Mouse (Mus musculus): ENCODE measurements at regions not wholly inside any gene's neighbourhood (a gene's known extent, or its start where the extent isn't known, plus 50 kb on each side); places are given as distances from the start of the nearest gene placed in this dataset.

- TF ChIP-seq POLR2A (IDR thresholded peaks at IDR 0.05; ENCODE audit: control insufficient read depth, extremely low read depth, insufficient read depth, low read length, poor library complexity) (no peak), CTCF (IDR thresholded peaks at IDR 0.05; ENCODE audit: borderline replicate concordance, control insufficient read depth, extremely low read depth, insufficient read depth, low read length, poor library complexity) (no peak)
Observed at GRCm38 (mm10) chr11:56165759-56166158, 124.9 kb upstream of the Nmur2 start.

All from thymus, adult 2 months (tissue).